Mouse (Mus musculus): ENCODE results near the gene Prkce. TPM values are rescaled to one million over a fixed set of nuclear protein-coding genes. Genes with fewer than 3 reads are reported as not detected.

Gene Prkce
- polyA plus RNA-seq, 1 experiment, result 4.8 TPM

GRCm38 (mm10) chr17:86393191-86393590 lies 225.6 kb downstream of the Prkce start:
- TF ChIP-seq CTCF (IDR thresholded peaks at IDR 0.05; ENCODE audit: control insufficient read depth, insufficient read depth, low read length), result no peak
- TF ChIP-seq POLR2A (IDR thresholded peaks at IDR 0.05; ENCODE audit: borderline replicate concordance, control insufficient read depth, low read depth, low read length), result no peak
- 84% methylated on average over 10 of the region's 10 CpGs for WGBS
- Histone ChIP-seq H3K4me1 (ENCODE audit: control insufficient read depth, insufficient read depth, low read length) (no peaks in the 10 kb centered on the region), H3K4me3 (replicated peaks; ENCODE audit: control insufficient read depth, low read depth, low read length) (no peak overlapping the region), H3K27ac (ENCODE audit: control insufficient read depth, insufficient read depth, low read depth, low read length, poor library complexity) (no peak overlapping the region)

GRCm38 (mm10) chr17:86397097-86397496 lies 229.5 kb downstream of the Prkce start:
- Histone ChIP-seq H3K4me1 (ENCODE audit: control insufficient read depth, insufficient read depth, low read length) (no peaks in the 10 kb centered on the region), H3K27ac (ENCODE audit: control insufficient read depth, insufficient read depth, low read depth, low read length, poor library complexity) (no peak overlapping the region), H3K4me3 (replicated peaks; ENCODE audit: control insufficient read depth, low read depth, low read length) (no peak overlapping the region)
- TF ChIP-seq POLR2A (IDR thresholded peaks at IDR 0.05; ENCODE audit: borderline replicate concordance, control insufficient read depth, low read depth, low read length) (no peak), CTCF (IDR thresholded peaks at IDR 0.05; ENCODE audit: control insufficient read depth, insufficient read depth, low read length) (no peak)

GRCm38 (mm10) chr17:86397647-86398046 lies 230.1 kb downstream of the Prkce start:
- 57% methylated on average over 5 of the region's 5 CpGs for WGBS
- Histone ChIP-seq H3K4me1 (ENCODE audit: control insufficient read depth, insufficient read depth, low read length) (no peaks in the 10 kb centered on the region), H3K4me3 (replicated peaks; ENCODE audit: control insufficient read depth, low read depth, low read length) (no peak overlapping the region), H3K27ac (ENCODE audit: control insufficient read depth, insufficient read depth, low read depth, low read length, poor library complexity) (no peak overlapping the region)
- TF ChIP-seq CTCF (IDR thresholded peaks at IDR 0.05; ENCODE audit: control insufficient read depth, insufficient read depth, low read length), result no peak
- TF ChIP-seq POLR2A (IDR thresholded peaks at IDR 0.05; ENCODE audit: borderline replicate concordance, control insufficient read depth, low read depth, low read length), result no peak

- Histone ChIP-seq H3K4me1 (ENCODE audit: control insufficient read depth, insufficient read depth, low read length) (no peaks in the 10 kb centered on the region), H3K27ac (ENCODE audit: control insufficient read depth, insufficient read depth, low read depth, low read length, poor library complexity) (no peak overlapping the region), H3K4me3 (replicated peaks; ENCODE audit: control insufficient read depth, low read depth, low read length) (no peak overlapping the region)
- TF ChIP-seq CTCF (IDR thresholded peaks at IDR 0.05; ENCODE audit: control insufficient read depth, insufficient read depth, low read length) (no peak), POLR2A (IDR thresholded peaks at IDR 0.05; ENCODE audit: borderline replicate concordance, control insufficient read depth, low read depth, low read length) (no peak)
- whole genome bisulfite sequencing, result 89% methylated on average over 1 of the region's 1 CpGs
These were observed 230.6 kb downstream of the Prkce start for GRCm38 (mm10) chr17:86398226-86398625.

GRCm38 (mm10) chr17:86400032-86400431 lies 232.4 kb downstream of the Prkce start:
- Histone ChIP-seq H3K4me3 (replicated peaks; ENCODE audit: control insufficient read depth, low read depth, low read length) (no peak overlapping the region), H3K27ac (ENCODE audit: control insufficient read depth, insufficient read depth, low read depth, low read length, poor library complexity) (no peak overlapping the region), H3K4me1 (ENCODE audit: control insufficient read depth, insufficient read depth, low read length) (no peaks in the 10 kb centered on the region)
- 77% methylated on average over 4 of the region's 4 CpGs for WGBS
- TF ChIP-seq CTCF (IDR thresholded peaks at IDR 0.05; ENCODE audit: control insufficient read depth, insufficient read depth, low read length) (no peak), POLR2A (IDR thresholded peaks at IDR 0.05; ENCODE audit: borderline replicate concordance, control insufficient read depth, low read depth, low read length) (no peak)

GRCm38 (mm10) chr17:86404795-86405501 lies 237.4 kb downstream of the Prkce start:
- WGBS, result 89% methylated on average over 11 of the region's 11 CpGs
- Histone ChIP-seq H3K4me3 (replicated peaks; ENCODE audit: control insufficient read depth, low read depth, low read length) (no peak overlapping the region), H3K27ac (ENCODE audit: control insufficient read depth, insufficient read depth, low read depth, low read length, poor library complexity) (no peak overlapping the region), H3K4me1 (ENCODE audit: control insufficient read depth, insufficient read depth, low read length) (no peaks in the 10 kb centered on the region)
- TF ChIP-seq POLR2A (IDR thresholded peaks at IDR 0.05; ENCODE audit: borderline replicate concordance, control insufficient read depth, low read depth, low read length) (no peak), CTCF (IDR thresholded peaks at IDR 0.05; ENCODE audit: control insufficient read depth, insufficient read depth, low read length) (no peak)

- 67% methylated on average over 8 of the region's 8 CpGs for WGBS
- H3K4me3 ChIP-seq (replicated peaks; ENCODE audit: control insufficient read depth, low read depth, low read length), result no peak overlapping the region
- TF ChIP-seq POLR2A (IDR thresholded peaks at IDR 0.05; ENCODE audit: borderline replicate concordance, control insufficient read depth, low read depth, low read length) (no peak), CTCF (IDR thresholded peaks at IDR 0.05; ENCODE audit: control insufficient read depth, insufficient read depth, low read length) (no peak)
These were observed 238.1 kb downstream of the Prkce start for GRCm38 (mm10) chr17:86405644-86406043.

GRCm38 (mm10) chr17:86407921-86408613 lies 240.5 kb downstream of the Prkce start:
- WGBS, result 83% methylated on average over 8 of the region's 8 CpGs
- H3K27ac ChIP-seq (ENCODE audit: control insufficient read depth, insufficient read depth, low read depth, low read length, poor library complexity), result no peak overlapping the region
- no peak overlapping the region for H3K4me3 ChIP-seq (replicated peaks; ENCODE audit: control insufficient read depth, low read depth, low read length)
- TF ChIP-seq POLR2A (IDR thresholded peaks at IDR 0.05; ENCODE audit: borderline replicate concordance, control insufficient read depth, low read depth, low read length), result no peak
- no peak for TF ChIP-seq CTCF (IDR thresholded peaks at IDR 0.05; ENCODE audit: control insufficient read depth, insufficient read depth, low read length)
- no peaks in the 10 kb centered on the region for H3K4me1 ChIP-seq (ENCODE audit: control insufficient read depth, insufficient read depth, low read length)

More at GRCm38 (mm10) chr17:86405644-86406043, 238.1 kb downstream of the Prkce start:
- Histone ChIP-seq H3K4me1 (ENCODE audit: control insufficient read depth, insufficient read depth, low read length) (no peaks in the 10 kb centered on the region), H3K27ac (ENCODE audit: control insufficient read depth, insufficient read depth, low read depth, low read length, poor library complexity) (no peak overlapping the region)

All from bone marrow, adult 2 months (tissue).